Mouse (Mus musculus) retina, adult 2 months (tissue): ENCODE data around the gene Ocln.

Source experiments
- DNase-seq: peaks from one replicate; pipeline ENCODE4 v3.0.0-alpha.2; 2012; ENCODE audit warnings: low read depth, low spot score

Gene Ocln

DNA sequence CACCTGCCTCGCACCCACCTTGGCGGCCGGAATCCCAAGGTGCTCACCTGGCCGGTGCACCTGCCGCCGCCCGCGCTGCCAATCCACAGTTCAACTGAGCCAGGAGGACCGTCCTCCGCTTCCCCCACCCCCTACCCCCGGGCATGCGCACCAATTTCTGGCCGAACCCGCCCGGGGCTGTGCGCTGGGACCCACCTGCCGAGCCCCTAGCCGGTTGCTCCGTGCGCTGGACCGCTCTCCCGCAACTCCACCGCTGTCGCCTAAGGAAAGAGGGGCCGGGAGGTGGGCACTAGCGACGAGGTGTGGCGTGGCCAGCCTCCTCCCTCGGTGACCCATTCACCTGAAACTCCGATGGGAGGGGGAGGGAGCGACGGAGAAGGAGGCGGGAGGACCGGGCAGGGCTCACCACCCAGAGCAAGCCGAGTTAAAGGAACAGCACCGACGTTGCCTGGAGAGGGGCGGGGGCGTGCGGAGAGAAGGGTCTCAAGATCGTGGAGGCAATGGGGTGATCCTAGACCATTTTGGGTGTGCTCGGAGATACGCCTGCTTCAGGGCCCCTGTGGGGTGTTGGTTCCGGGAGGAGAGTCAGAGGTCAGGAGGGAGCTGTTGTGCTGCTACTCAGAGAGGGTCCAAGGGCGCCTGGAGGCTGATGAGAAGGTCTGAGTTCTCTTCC lies at the start of gene Ocln:
Ocln (minus strand) TSS at position 350 of the 673 bp plus-strand sequence.
- DNase-seq = peak; percentile 25

DNA sequence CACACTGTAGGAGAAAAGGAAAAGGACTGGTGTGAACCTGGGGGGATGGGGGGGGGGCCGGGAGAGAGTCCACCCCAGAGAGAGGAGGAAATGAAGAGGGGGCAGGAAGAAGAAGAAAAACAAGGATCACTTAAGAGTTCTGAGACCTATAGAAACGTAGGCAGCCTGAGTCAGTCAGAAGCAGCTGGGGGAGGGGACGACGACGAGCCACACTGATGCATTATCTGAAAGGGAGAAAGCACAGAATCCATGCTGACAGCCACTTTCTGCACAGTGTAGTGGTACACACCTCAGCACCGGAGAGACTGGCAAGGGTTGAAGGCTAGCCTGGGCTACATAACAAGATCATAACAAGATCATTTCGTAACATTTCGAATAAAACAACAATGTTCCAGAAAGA lies 48.5 kb upstream of the Ocln start:
- DNase-seq = no peak

DNA sequence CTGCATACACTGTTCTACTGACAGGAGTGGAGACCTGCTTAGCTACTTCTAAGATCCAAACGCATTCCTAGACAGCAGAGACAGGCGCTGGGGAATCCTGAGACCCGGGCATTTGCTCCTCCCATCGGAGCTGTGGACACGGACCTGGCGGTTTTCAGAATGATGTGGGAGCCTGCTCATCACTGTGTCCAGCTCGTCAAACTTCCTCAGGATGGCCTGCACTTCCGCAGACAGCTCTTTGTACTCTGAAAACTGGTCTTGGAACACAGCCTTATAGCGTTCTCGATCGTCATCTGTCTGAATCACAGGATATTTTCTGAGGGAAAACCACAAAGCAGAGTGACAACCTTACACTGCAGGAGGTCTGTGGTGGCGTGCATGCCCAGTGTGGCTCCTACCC lies 47.8 kb upstream of the Ocln start:
- no peak for DNase-seq

DNA sequence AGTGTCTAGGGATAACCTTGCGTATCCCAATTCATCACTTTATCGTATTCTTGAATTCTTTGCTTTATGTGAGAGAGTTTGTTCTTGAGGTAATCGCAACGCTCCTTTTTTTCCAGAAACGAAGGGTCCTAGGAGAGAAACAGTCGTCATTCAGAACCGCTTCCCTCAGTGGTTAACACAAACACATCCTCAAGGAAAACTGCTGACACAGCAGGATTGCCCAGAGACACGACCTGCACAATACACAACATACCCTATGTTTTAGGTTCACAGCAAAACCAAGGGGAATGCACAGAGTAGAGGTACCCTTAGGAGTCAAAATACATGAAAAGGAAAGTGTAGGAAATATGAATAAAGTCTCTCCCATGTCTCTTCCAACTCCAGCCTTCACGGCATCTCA lies 44.8 kb upstream of the Ocln start:
- DNase-seq = no peak

DNA sequence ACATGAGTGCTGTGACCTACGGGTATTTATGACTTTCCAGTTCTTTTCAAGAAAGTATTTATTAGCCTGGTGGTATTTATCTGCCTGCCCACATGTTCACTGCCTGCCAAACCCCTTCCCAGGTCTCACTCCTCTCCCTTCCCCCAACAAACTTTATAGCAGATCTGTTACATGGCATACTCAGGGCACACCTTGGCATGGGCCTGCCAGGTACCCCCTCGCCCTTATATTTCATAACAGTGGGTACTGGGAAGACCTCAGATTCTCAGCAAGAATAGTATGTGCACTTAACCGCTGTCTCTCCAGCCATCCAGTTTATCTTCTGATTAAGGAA lies 43.0 kb upstream of the Ocln start:
- no peak for DNase-seq

DNA sequence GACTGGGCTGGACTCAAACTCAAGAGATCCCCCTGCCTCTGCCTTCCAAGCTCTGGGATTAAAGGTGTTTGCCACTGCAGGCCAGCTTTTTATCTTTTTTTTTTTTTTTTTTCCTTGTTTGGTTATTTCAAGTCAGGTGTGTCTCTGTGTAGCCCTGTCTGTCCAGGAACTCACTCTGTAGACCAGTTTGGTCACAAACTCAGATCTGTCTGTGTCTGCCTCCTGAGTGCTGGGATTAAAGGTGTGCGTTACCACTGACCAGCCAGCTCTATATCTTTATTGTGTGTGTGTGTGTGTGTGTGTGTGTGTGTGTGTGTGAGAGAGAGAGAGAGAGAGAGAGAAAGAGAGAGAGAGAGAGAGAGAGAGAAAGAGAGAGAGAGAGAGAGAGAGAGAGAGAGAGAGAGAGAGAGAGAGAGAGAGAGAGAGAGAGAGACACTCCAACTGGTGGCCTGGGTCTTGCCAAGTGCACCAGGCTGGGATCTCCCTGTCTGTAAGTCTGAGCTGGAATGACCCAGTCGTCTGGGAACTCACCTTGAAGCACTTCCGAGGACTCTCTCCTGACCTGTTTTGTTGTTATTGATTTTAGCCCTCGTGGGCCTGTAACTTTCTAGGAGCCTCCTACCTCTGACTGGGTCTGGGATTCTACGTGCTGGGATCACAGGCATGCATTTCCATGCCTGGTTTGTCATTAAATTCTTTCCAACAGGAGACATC lies 42.5 kb upstream of the Ocln start:
- DNase-seq = no peak

DNA sequence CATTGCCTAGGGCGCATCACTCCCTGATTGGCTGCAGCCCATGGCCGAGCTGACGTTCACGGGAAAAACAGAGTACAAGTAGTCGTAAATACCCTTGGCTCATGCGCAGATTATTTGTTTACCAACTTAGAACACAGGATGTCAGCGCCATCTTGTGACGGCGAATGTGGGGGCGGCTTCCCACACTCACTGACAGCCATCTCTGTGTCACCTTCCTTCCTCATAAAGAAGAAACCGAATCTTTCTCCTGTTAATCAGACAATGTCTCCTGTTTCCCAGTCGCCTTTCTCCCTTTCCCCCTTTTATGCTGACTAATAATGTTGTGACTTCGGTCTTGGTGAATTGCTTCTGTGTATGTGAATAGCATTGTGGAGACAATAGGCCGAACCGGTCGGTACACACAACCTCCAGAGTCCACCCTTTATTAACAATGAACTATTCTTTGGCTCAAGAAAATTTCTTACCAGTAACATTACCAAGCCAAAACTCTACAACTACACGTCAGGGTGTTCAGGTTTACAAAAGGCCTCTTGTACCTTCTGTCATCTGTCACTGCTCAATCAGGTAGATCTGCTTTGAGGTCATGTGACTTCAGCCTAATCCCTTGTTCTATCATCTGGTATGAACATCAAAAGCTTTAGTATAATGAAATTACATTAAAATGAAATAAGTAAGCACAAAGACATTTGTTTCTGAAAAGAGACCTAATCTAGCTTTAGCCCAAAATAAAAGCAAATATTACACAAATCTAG lies 41.7 kb upstream of the Ocln start:
- peak; percentile 48 for DNase-seq

- no peak for DNase-seq
Observed at GRCm38 (mm10) chr13:100588646-100589045, 36.1 kb upstream of the Ocln start.

- no peak for DNase-seq
Observed at GRCm38 (mm10) chr13:100582144-100582543, 29.6 kb upstream of the Ocln start.

GRCm38 (mm10) chr13:100581701-100582100 lies 29.2 kb upstream of the Ocln start:
- no peak for DNase-seq

DNA sequence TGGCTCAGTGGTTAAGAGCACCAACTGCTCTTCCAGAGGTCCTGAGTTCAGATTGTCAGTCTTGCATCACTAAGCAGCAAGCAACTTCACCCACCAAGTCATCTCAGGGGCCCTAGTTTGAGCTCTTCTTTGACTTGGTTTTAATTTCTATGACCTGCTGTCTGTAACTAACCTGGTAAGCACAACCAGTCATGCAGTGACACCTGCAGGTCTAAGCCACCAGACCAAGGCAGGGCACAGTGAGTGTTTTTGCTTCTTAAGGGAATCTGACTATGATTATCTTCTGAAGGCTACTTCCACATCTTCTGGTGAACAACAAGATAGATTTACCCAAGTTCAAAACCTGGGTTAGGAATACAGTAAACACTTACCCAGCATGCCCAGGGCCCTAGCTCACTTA lies 27.4 kb upstream of the Ocln start:
- DNase-seq = no peak

- no peak for DNase-seq
Observed at GRCm38 (mm10) chr13:100579220-100579619, 26.7 kb upstream of the Ocln start.

GRCm38 (mm10) chr13:100575950-100576349 lies 23.4 kb upstream of the Ocln start:
- no peak for DNase-seq

GRCm38 (mm10) chr13:100570713-100571112 lies 18.2 kb upstream of the Ocln start:
- no peak for DNase-seq

DNA sequence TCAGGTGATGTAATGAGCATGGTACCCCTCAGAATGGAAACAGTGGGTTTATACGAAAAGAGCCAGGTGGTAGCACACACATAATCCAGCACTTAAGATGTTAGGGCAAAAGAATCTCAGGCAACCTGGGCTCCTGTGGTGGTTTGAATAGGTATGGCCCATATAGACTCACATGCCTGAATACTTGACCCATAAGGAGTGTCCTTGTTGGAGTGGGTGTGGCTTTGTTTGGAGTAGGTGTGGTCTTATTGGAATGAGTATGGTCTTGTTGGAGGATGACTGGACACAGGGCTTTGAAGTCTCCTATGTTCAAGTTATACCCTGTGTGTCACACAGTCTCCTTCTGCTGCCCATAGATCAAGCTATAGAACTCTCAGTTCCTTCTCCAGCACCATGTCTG lies 15.8 kb upstream of the Ocln start:
- no peak for DNase-seq

DNA sequence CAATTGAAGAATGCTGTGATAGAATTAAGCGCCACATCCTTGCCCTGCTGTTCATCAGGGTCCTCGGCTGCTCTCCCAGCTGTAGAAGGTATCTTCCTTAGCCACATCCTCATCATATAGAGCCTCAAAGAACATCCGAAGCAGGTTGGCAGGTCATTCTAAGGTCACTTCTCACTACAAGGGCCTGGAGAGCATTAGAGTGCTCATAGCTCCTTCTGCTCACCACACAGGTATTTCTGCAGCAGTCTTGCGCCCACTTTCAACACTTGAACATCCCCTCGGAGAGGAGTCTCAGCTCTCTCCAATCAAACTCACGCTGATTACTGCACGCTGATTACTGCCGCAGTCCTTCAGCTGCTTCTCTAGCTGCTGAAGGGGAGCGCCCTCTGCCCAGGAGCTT lies 6.9 kb upstream of the Ocln start:
- DNase-seq = no peak

DNA sequence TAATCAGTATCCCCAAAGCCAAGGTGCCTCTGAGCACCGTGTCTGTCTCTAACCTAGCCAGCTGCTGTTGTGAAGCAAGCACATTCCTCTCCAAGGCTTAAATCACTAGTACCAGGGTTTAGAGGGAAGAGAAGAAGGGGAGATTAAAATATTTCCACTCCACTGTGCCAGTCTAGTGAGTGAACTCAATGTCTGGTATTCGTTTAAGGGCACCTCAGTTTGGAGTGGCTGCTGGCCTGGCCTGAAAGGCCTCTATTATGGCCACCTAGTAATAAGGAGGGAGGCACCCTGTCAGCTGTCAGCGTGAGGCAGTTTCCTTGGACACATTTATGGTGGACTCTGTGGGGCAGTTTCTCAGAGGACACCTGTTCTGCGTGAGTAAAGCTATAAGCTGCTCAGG lies 4.5 kb upstream of the Ocln start:
- no peak for DNase-seq

DNA sequence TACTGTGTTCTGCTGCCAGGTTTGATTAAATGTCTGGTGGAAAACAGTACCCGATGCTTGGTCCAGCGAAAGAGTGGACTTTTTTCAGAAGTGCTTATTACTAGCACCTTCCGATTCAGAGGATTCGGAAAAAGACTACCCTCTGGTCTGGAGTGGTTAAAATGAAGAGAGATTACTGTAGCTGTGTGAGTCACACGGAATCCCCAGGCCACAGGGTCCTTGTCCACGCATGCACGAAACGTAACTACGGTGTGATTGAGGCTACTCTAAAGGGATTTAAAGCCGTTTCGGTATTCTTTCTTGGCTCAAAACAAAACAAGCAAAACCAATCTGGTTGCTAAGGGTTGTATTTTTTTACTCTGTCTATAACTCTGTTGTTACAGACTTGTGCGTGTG lies 522 bp upstream of the Ocln start:
- no peak for DNase-seq

- DNase-seq = no peak
Observed at GRCm38 (mm10) chr13:100552009-100552368, 529 bp downstream of the Ocln start.

DNA sequence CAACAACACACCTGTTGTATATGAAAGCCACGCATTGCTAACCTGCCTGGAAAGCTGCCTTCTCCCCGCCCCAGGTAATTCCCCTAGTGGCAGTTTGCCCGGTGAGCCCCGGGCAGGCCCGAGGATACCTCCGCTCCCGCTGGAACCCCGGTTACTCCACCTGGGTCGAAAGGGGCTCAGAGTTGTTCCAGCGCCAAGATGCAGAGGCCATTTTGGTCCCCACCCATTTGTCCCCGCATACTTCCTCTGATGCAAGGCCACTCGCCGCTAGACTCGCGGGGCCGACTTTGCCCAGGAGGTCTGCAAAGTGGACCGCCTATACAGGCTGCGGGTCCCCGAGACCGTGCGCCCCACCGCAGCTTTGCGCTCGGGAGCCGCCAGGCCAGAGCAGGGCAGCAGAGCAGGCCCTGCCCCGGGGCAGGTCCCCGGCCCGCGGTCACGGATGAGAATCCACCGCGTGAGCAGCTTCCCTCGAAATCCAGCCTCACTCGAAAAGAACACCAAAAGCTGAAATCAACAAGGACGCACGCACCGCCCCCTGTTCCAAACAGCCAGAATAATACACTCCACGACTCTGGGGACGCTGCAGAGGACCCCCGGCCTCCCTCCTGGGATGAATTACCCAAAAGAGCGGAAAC lies 1.0 kb downstream of the Ocln start:
- DNase-seq = no peak

- no peak for DNase-seq
Observed at GRCm38 (mm10) chr13:100547269-100547668, 5.2 kb downstream of the Ocln start.

DNA sequence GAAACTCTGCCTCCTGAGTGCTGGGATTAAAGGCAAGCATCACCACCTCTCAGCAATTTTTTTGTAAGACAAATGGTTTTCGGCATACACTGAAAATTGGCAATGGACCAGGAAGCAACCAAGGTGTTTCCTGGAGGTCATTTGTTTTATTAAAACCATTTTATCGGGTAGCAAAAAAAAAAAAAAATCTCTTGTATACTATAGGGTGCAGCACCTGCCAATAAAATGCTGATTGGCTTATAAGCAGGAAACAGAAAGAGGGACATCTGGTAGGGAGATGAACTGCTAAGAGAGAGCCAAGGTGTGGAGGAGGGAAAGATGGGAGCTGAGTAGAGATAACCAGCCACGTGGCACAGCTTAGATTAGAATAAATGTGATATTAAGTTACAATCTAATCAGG lies 7.0 kb downstream of the Ocln start:
- no peak for DNase-seq
